Mouse (Mus musculus) heart, postnatal 36 days (tissue): Measurements from ENCODE around the gene Ctla2a. TPM values are rescaled to one million over a fixed set of nuclear protein-coding genes. Genes with fewer than 3 reads are reported as not detected.
A peak's percentile ranks its signal among the peaks of the same experiment; 100 is the strongest.
"Not testable (repeated sequence)": the region's sequence is repeated elsewhere in the genome, so short reads cannot be mapped to it uniquely, and the experiment has no call there.

ENCODE experiments used
- DNase-seq, 2 experiments: peaks; one replicate each; pipeline ENCODE4 v3.0.0; 2021 to 2022
- intact Hi-C: fragments of 180-260 bp; cut with DNase I; formaldehyde crosslinking; loops from one replicate; pipeline ENCODE4 v1.15.1; 2025
- total RNA-seq, 2 experiments: library from RNA; stranded (reverse); gene quantifications; 2 replicates each; pipeline ENCODE4 v1.2.3; 2021

Gene Ctla2a
- 10 to 100 TPM; 85.2 to 98.6 TPM for total RNA-seq

GRCm38 (mm10) chr13:60936500-60936901, at the start of gene Ctla2a, which contains the start of gene Gm49391:
Gene Ctla2a (minus strand): TSS chr13:60936625.
Gene Gm49391 (minus strand): TSS chr13:60936571.
- peak; percentile 33 to 48 for DNase-seq
- intact Hi-C loops = loop anchor here (1.0 to 2.0 kb wide), 2 partner anchors 40 to 88 kb away; partner anchors contain the start of genes Ctla2b and Gm49392

DNA sequence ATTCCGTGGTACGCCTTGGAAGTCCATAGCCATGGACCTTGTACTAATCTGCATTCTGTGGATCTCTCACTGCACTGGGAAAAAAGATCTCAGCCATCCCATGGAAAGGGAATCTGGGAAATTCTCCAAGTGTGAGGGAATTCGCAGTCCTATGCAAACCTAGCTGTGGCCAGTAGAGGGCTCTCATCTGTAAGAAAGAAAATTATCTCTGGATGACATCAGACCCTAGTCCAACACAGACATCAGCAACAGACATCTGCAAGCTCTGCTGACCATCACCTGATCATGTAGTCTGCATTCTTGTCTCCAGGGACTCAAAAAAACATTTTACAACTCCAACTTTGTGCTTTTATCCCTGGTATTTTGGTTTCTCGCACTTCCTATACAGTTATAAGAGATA, 35.9 kb upstream of the Ctla2a start:
- DNase-seq, intact Hi-C loops: not testable (repeated sequence)

DNA sequence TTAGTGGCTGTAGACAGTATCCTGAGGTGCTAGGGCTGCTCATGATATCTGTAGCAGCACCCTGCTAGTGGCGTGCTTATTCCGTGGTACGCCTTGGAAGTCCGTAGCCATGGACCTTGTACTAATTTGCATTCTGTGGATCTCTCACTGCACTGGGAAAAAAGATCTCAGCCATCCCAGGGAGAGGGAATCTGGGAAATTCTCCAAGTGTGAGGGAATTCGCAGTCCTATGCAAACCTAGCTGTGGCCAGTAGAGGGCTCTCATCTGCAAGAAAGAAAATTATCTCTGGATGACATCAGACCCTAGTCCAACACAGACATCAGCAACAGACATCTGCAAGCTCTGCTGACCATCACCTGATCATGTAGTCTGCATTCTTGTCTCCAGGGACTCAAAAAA, 27.6 kb upstream of the Ctla2a start:
- peak in 1 of 2 experiments; percentile 18 for DNase-seq
- intact Hi-C loops = loop anchor here (10.0 kb wide), 1 partner anchor 209 kb away; no protein-coding TSS in a partner anchor

GRCm38 (mm10) chr13:60961706-60962105, 25.3 kb upstream of the Ctla2a start:
- peak in 1 of 2 experiments; percentile 12 for DNase-seq

GRCm38 (mm10) chr13:60941884-60942283, 5.5 kb upstream of the Ctla2a start, which contains the start of gene Tpbpa:
Gene Tpbpa (minus strand): TSS chr13:60941984.
- intact Hi-C loops, DNase-seq: not testable (repeated sequence)

More at GRCm38 (mm10) chr13:60961706-60962105, 25.3 kb upstream of the Ctla2a start:
- intact Hi-C loops = loop anchor here (10.0 kb wide), 1 partner anchor 207 kb away; no protein-coding TSS in a partner anchor

- intact Hi-C loops, DNase-seq: not testable (repeated sequence)
Measured at GRCm38 (mm10) chr13:60935490-60935889, 935 bp downstream of the Ctla2a start, which contains the start of gene Gm49393. Gene Gm49393 (minus strand): TSS chr13:60935590.

DNA sequence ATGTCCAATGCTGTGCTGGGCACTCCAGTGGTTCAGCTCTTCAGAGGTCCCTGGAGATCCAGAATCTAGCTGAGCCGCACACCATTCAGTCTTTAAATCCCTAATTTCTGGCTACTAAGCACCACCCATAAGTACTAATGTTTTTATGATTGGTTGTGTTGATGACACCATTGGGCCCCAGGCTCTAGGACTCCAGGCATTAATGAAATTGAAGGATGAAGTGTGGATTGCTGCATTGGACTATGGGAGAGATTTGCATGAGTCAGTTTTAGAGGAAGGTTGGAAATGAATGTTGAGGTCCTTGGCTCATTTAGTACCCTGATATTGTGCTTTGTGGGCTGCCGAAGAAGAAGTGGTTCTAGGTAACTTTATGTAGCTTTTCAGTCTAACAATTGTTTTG, 31.6 kb downstream of the Ctla2a start, which contains the start of gene Tpbpb:
Gene Tpbpb, minus strand, starts transcription at position 101 of the 400 bp plus-strand sequence.
- intact Hi-C loops, DNase-seq: not testable (repeated sequence)

GRCm38 (mm10) chr13:60897328-60897727, 39.1 kb downstream of the Ctla2a start, which contains the start of gene Ctla2b:
Gene Ctla2b (minus strand): TSS chr13:60897447.
- peak; percentile 58 to 64 for DNase-seq
- intact Hi-C loops = loop anchor here (2.0 to 5.0 kb wide), 2 partner anchors 39 to 50 kb away; partner anchors contain the start of genes Ctla2a and Gm49391

DNA sequence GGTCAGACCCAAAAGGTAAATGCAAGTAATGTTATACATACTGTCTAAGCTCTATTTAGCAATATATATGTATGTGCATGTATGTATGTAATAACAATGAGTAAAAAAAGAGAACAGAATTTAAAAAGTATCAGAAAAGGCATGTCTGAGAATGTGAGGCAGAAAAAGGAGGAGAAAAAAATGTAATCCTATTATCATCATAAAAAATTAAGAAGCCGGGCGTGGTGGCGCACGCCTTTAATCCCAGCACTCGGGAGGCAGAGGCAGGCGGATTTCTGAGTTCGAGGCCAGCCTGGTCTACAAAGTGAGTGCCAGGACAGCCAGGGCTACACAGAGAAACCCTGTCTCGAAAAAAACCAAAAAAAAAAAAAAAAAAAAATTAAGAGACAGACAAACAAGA, 39.6 kb downstream of the Ctla2a start, which contains the start of gene Gm49392:
Gene Gm49392, minus strand, starts transcription at position 101 of the 400 bp plus-strand sequence.
- intact Hi-C loops = loop anchor here (2.0 to 5.0 kb wide), 2 partner anchors 40 to 49 kb away; partner anchors contain the start of genes Ctla2a and Gm49391

GRCm38 (mm10) chr13:60895406-60896160, 40.8 kb downstream of the Ctla2a start:
- no peak for DNase-seq
- intact Hi-C loops = loop anchor here (2.0 to 5.0 kb wide), 2 partner anchors 41 to 48 kb away; partner anchors contain the start of genes Ctla2a and Gm49391

More for the DNA sequence above, 39.6 kb downstream of the Ctla2a start, which contains the start of gene Gm49392:
- not testable (repeated sequence) for DNase-seq

DNA sequence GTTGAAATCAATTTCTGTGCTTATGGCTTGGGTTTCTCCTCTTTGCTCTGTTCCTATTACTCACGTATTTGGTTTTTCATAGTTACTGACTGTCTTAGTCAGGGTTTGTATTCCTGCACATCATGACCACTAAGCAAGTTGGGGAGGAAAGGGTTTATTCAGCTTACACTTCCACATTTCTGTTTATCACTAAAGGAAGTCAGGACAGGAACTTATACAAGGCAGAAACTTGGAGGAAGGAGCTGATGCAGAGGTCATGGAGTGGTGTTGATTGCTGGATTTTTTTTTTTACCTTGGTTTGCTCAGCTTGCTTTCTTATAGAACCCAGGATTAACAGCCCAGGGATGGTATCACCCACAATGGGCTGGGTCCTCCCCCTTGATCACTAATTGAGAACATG, 44.1 kb downstream of the Ctla2a start:
- intact Hi-C loops = no loop called here
- no peak for DNase-seq

Other genes with a start within 250 kb of the Ctla2a start
- gene BC051665, start 150.3 kb downstream of the Ctla2a start, total RNA-seq = not detected
- gene Ctsll3, start 133.8 kb downstream of the Ctla2a start, total RNA-seq = not detected
- gene 4930486L24Rik, start 72.2 kb downstream of the Ctla2a start, total RNA-seq = 1 to 10 TPM in 1 of 2 experiments, under 1 TPM in 1; 0.86 to 1.3 TPM
- gene Gm49392, start 39.7 kb downstream of the Ctla2a start, total RNA-seq = under 1 TPM; 0.60 to 0.94 TPM
- gene Ctla2b, start 39.2 kb downstream of the Ctla2a start, total RNA-seq = 1 to 10 TPM; 4.1 to 7.3 TPM
- not detected for gene Tpbpb, start 31.7 kb downstream of the Ctla2a start, total RNA-seq
- gene Gm49393, start 1.0 kb downstream of the Ctla2a start, total RNA-seq = not detected
- 1 to 10 TPM; 3.8 to 4.7 TPM for gene Gm49391, start 54 bp downstream of the Ctla2a start, total RNA-seq
- gene Tpbpa, start 5.4 kb upstream of the Ctla2a start, total RNA-seq = not detected
- not detected for gene Ctsj, start 69.3 kb upstream of the Ctla2a start, total RNA-seq
- gene Ctsq, start 104.0 kb upstream of the Ctla2a start, total RNA-seq = not detected
- gene Ctsr, start 227.6 kb upstream of the Ctla2a start, total RNA-seq = not detected